Mouse (Mus musculus) frontal cortex, adult (tissue): ENCODE measurements around the gene A630089N07Rik.

Experiments used
- ATAC-seq: cut with Nextera tagmentation; 2 replicates; pipeline ENCODE4 v1.9.2; 2017; ENCODE audit warnings: mild to moderate bottlenecking, moderate library complexity, mixed read lengths; ENCODE audit not compliant: low TSS enrichment

A630089N07Rik gene

DNA sequence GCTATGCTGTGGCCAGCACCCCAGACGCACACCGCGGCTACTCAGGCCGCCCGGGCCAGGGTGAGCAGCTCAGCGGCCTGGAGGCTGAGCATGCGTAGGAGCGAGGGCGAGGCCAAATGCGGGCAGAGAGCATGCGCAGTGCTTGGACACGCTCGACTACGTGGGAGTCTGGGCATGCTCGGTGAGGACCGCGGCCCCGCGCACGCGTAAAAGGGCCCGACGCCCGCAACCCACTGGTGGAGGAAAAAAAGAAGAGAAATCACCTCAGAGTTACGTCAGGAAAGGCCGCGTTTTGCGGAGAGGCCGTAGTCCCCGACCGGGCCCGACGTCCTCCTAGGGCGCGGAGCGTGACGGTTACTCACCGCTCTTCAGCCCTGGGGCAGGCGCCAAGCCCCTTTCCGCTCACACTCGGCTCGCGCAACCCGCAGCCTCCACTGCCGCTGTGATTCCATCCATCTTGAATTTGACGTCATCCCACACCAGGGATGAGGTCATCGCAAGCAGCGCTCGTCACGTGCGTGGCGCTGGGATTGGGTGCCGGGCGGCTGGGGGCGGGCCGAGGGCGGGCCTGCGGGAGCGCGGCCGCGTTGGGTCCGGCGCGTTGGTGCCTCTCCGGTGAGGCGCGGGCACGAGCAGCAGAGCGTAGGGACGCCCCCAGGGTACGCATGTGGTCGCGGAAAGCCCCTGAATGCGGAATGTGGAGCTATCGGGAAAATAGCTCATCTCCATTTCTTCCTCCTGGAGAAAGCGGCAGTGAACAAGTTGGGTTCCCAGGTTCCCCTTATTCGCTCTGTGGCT is 119.9 kb downstream of the A630089N07Rik start, which contains the start of the genes C2cd2 and Zbtb21:
TSS of gene C2cd2 (minus strand) at position 448 of the 798 bp plus-strand sequence.
TSS of gene Zbtb21 (minus strand) at position 472 of the 798 bp plus-strand sequence.
- ATAC-seq, result peak; percentile 96

- peak; percentile 1; the same call in 1 of the 2 replicates for ATAC-seq
Measured at GRCm38 (mm10) chr16:97961381-97962150, 120.7 kb downstream of the A630089N07Rik start.

DNA sequence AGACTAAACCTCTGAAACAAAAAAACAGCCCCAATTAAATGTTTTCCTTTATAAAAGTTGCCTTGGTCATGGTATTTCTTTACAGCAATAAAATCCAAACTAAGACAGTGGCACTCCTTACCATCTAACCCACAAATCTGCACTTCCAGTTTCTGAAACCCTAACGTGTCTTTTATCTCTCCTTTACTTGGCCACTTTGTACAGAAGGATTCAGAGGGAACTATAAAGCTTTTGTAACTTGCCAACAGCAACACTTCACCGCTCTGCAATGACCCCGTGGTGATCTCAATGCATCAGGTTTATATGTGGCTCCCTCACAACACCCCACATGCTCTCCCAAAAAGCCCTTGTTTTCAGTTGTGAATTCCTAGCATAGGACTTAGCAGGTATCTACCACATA is 121.9 kb downstream of the A630089N07Rik start:
- ATAC-seq, result no peak

DNA sequence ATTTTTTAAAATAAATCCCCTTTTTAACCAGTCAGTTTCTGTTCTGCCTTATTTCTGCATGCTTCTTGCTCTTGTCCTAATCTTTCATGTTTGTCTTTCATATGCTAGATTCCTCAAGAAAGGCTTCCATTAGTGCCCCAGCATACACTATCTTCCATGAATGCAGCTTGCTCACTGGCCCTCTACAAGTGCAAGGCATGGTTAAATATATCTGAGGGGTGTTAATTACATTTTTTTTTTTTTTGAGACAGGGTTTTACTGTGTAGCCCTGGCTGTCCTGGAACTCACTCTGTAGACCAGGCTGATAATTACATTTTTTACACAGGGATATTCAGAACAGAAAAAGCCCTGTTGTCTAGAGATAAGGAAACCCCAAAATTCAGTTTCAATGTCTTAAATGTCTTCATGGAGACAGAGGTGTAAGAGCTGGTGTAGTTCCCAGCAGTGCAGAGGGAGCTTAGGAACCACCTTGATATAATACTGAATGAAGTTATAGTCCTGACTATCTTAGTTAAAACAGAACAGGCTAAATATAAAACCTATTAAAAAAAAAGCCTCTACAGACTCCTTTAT is 123.8 kb downstream of the A630089N07Rik start:
- no peak for ATAC-seq

- no peak for ATAC-seq
Measured at GRCm38 (mm10) chr16:97957626-97958025, 124.6 kb downstream of the A630089N07Rik start.

DNA sequence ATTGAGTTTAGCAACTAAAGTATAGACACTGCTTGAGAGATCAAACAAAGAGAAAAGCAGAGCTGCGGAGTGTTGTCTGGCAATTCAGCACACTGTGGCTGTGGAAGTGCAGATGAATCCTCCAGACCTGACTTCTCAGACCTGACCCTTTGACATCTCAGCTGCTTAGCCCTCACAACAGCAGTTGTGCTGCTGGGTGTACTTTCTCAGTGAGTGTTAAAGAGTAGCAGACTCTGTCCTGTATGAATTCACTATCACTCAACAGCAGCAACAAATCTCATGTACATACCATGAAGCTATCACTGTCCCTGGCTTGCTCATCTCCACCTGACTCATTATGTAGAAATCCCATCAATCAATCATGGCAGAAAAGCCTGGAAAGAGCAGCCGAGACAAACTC is 126.2 kb downstream of the A630089N07Rik start:
- no peak for ATAC-seq

DNA sequence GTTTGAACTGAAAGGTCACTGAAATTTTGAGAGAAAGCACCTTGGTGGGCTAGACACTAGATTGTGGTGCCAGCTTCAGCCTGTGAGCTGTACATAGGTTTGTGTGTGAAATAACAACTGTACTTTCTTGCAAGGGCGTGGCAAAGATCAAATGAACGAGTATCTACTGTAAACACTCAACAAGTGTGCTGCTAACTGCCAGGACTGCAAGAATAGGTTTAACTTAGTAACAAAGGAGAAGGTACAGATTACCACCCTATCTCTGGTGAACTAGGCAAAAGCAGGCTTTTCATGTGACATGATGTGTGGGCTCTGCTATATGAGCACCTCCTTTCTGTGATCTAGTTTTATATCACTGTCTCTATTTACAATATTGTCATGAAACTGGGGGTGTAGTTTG is 128.9 kb downstream of the A630089N07Rik start:
- no peak for ATAC-seq

DNA sequence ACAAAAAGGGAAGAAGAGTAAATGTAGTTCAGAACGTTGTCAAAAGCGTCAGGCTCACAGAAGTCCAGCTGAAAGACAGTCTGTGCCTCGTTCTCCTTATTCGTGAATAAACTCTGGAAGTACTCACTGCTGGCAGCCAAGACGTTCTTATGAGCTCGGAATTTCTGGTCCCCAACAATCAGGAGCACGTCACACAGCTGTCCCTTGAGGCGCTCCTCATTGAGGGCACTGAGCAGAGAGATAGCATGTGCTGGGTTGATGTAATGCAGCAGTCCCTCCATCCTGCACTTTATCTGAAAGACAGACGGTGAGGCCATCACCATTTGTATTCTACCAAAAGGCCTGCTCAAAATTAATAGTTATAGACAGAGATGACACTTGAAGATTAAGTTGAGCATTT is 129.4 kb downstream of the A630089N07Rik start:
- ATAC-seq, result no peak

- no peak for ATAC-seq
Measured at GRCm38 (mm10) chr16:97952371-97952770, 129.9 kb downstream of the A630089N07Rik start.
